Mouse (Mus musculus) brain, embryonic 14.5 days (tissue): ENCODE data around the gene Ajuba.

Experiments
- CTCF ChIP-seq: fragments of 200-500 bp; IDR thresholded peaks from 2 replicates; pipeline ENCODE4 v1.5.1; 2012; ENCODE audit warnings: inconsistent platforms, mild to moderate bottlenecking, moderate library complexity, borderline replicate concordance; ENCODE audit not compliant: insufficient read depth, insufficient read length; ENCODE audit errors: extremely low read depth
- POLR2A ChIP-seq: fragments of 200-500 bp; IDR thresholded peaks from 2 replicates; pipeline ENCODE4 v1.6.1; 2012; ENCODE audit warnings: mild to moderate bottlenecking, inconsistent platforms, borderline replicate concordance; ENCODE audit not compliant: poor library complexity, insufficient read depth, insufficient read length, severe bottlenecking; ENCODE audit errors: extremely low read depth

DNA sequence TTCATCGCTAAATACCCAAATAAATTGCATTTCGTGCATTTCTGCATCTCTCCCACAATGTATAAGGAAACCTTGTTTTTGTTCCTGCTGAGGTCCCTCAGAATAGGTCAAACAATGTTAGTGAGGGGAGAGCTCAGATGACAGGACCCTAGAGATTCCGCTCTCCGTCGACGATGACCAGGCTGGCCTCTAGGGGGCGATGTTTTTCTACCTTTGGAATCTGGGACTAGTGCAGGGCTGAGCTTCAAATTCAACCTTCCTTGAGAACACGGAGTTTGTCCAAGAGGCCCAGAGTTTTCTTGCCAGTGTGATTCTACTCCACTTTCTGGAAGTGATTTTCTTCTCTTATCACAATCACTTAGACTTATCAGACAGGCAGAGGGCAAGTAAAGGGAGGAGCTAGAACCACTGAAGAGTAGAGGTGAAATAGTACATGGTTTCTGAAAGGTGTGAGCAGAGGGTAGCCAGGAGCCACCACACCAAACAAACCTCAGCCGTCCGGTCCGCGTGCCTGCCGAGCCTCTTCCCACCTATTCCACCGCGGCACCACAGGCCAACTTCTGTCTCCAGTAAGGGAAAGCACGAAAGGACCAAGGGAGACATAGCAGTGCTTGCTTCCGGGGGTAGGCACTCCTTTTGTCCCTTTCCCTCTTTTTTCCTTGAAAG is 48.8 kb downstream of the Ajuba start:
- TF ChIP-seq CTCF (peak; percentile 93), POLR2A (no peak)
